Mouse (Mus musculus) limb, embryonic 15.5 days (tissue): Measurements from ENCODE around the gene 1700029P11Rik. TPM values are rescaled to one million over a fixed set of nuclear protein-coding genes. Genes with fewer than 3 reads are reported as not detected.

Experiments used
- ATAC-seq: fragments of 200-750 bp; cut with Nextera tagmentation; 2 replicates; pipeline ENCODE4 v1.8.0; 2017; ENCODE audit warnings: low read depth, moderate TSS enrichment; ENCODE audit not compliant: insufficient number of reproducible peaks, low FRiP score, low TSS enrichment
- H3K27ac ChIP-seq: fragments of 300-500 bp; sonication (generic); 2 replicates; pipeline ENCODE4 v1.5.1; 2015; ENCODE audit warnings: moderate library complexity, mild to moderate bottlenecking, inconsistent platforms
- H3K27me3 ChIP-seq: fragments of 300-500 bp; sonication (generic); 2 replicates; pipeline ENCODE4 v1.6.1; 2015; ENCODE audit warnings: inconsistent platforms
- H3K36me3 ChIP-seq: fragments of 300-500 bp; sonication (generic); 2 replicates; pipeline ENCODE4 v1.6.1; 2015; ENCODE audit warnings: inconsistent platforms
- H3K4me1 ChIP-seq: fragments of 300-500 bp; sonication (generic); 2 replicates; pipeline ENCODE4 v1.6.1; 2015; ENCODE audit warnings: inconsistent platforms
- H3K4me2 ChIP-seq: fragments of 300-500 bp; sonication (generic); 2 replicates; pipeline ENCODE4 v1.6.1; 2015; ENCODE audit warnings: mild to moderate bottlenecking, inconsistent platforms
- H3K4me3 ChIP-seq: fragments of 300-500 bp; sonication (generic); 2 replicates; pipeline ENCODE4 v1.5.1; 2015; ENCODE audit warnings: mild to moderate bottlenecking, inconsistent platforms
- H3K9ac ChIP-seq: fragments of 300-500 bp; sonication (generic); 2 replicates; pipeline ENCODE4 v1.6.1; 2015; ENCODE audit warnings: inconsistent platforms
- H3K9me3 ChIP-seq: fragments of 300-500 bp; sonication (generic); 2 replicates; pipeline ENCODE4 v1.6.1; 2016; ENCODE audit warnings: inconsistent platforms
- WGBS: fragments of 180-500 bp; shearing (Covaris S2); methylation state at CpG from one replicate; pipeline ENCODE4 v1.1.7; 2015; 5-methylcytosine and 5-hydroxymethylcytosine counted together
- polyA plus RNA-seq: library from polyadenylated mRNA; unstranded; fragments of >200 nt; fragmentation: Nextera tagmentation; extraction: Ambion mirVana; gene quantifications from 2 replicates; pipeline ENCODE4 v1.2.1, GENCODE M21; 2015

The 1700029P11Rik gene
- polyA plus RNA-seq, 1 experiment from 2014 or later = not detected

GRCm38 (mm10) chr15:81943176-81943749 is 37.1 kb upstream of the 1700029P11Rik start:
- WGBS = 15% methylated on average over 9 of the region's 9 CpGs

DNA sequence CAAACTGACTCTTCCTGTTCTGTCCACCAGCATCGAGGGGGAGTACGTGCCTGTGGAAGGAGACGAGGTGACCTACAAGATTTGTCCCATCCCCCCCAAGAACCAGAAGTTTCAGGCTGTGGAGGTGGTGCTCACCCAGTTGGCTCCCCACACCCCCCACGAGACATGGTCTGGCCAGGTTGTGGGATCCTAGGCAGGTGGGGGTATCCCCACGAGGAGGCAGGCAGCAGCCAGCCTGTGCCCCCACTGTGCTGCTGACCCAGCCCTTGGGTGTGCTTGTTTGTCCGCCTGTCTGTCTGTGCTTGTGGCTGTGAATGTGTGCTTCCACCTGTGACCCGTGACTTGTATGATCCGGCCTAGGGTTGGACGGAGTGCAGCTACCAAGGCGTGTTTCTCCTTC is 31.3 kb upstream of the 1700029P11Rik start:
- Histone ChIP-seq H3K4me3 (no peak overlapping the region), H3K27ac (no peak overlapping the region), H3K9ac (no peak overlapping the region), H3K4me1 (0 out of 2 replicates have a peak, but pooled peaks cover 7% of the 10 kb centered on the region), H3K27me3 (no peaks in the 10 kb centered on the region), H3K9me3 (no peaks in the 10 kb centered on the region), H3K36me3 (peaks cover 35% of the 10 kb centered on the region), H3K4me2 (no peak overlapping the region)
- WGBS = 84% methylated on average over 10 of the region's 10 CpGs
- ATAC-seq = no peak

More at GRCm38 (mm10) chr15:81943176-81943749, 37.1 kb upstream of the 1700029P11Rik start:
- Histone ChIP-seq H3K4me1 (peaks cover 10% of the 10 kb centered on the region; the same call in 1 of the 2 replicates), H3K9me3 (no peaks in the 10 kb centered on the region), H3K4me2 (no peak overlapping the region), H3K27me3 (no peaks in the 10 kb centered on the region), H3K4me3 (no peak overlapping the region), H3K9ac (no peak overlapping the region), H3K36me3 (0 out of 2 replicates have a peak, but pooled peaks cover 3% of the 10 kb centered on the region), H3K27ac (no peak overlapping the region)
- no peak for ATAC-seq

DNA sequence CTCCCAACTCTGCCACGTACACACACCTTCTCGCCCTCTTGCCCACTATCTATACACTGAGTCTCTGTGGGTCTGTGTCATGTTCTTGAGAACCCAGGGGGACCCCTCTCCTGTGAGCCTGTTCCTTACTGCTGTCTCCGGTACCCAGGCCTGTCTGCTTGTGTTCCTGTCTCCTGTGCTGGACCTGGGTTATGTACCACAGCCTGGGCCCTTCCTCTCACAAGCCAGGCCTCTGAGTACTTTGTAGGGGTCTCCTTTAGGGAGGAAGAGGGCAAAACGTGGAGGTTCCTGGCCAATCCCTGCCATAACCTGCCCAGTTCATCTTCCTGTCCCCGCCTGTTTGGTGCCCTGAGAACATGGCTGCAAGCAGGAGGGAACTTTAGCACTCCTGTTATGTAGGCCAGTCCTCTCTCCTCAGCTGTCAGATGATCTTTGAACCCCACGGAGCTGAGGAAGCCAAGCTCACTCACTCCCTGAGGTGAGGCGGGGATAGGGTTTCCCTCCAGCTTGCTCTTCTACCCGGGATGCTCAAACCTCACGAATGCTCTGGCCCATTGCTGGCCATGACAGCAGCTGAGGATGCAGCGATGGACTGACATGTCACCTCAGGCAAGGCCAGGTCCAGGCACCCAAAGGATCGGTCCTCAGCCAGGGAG is 30.7 kb upstream of the 1700029P11Rik start:
- no peak for ATAC-seq
- no peak overlapping the region for H3K4me3 ChIP-seq
- 69% methylated on average over 11 of the region's 11 CpGs for WGBS

DNA sequence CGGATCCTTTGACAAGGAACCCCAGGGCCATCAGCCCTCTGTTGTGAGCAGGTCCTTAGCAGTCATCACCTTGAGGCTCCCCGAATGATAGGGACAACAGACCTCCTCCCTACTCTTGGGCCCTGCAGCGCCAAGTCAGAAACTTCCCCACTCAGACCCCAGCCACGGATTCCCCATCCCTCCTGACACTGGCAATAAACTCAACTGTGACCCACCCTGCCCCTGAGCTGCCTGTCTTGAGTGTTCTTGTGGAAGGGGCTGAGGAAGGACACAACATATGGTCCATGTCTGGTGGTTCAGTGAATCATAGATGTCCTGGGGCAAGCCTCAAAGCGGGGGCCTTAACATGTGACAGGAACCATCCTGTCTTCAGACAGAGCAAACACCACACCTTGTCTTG is 29.6 kb upstream of the 1700029P11Rik start:
- 82% methylated on average over 5 of the region's 5 CpGs for WGBS
- no peak overlapping the region for H3K27ac ChIP-seq
- H3K9ac ChIP-seq = no peak overlapping the region
- no peaks in the 10 kb centered on the region for H3K9me3 ChIP-seq
- ATAC-seq = no peak
- no peak overlapping the region for H3K4me3 ChIP-seq
- H3K36me3 ChIP-seq = peaks cover 48% of the 10 kb centered on the region
- H3K27me3 ChIP-seq = no peaks in the 10 kb centered on the region
- H3K4me2 ChIP-seq = no peak overlapping the region
- 0 out of 2 replicates have a peak, but pooled peaks cover 5% of the 10 kb centered on the region for H3K4me1 ChIP-seq

More for the DNA sequence above, 30.7 kb upstream of the 1700029P11Rik start:
- Histone ChIP-seq H3K27ac (no peak overlapping the region), H3K9me3 (no peaks in the 10 kb centered on the region), H3K27me3 (no peaks in the 10 kb centered on the region), H3K4me1 (0 out of 2 replicates have a peak, but pooled peaks cover 7% of the 10 kb centered on the region), H3K36me3 (peaks cover 40% of the 10 kb centered on the region), H3K4me2 (no peak overlapping the region), H3K9ac (no peak overlapping the region)

DNA sequence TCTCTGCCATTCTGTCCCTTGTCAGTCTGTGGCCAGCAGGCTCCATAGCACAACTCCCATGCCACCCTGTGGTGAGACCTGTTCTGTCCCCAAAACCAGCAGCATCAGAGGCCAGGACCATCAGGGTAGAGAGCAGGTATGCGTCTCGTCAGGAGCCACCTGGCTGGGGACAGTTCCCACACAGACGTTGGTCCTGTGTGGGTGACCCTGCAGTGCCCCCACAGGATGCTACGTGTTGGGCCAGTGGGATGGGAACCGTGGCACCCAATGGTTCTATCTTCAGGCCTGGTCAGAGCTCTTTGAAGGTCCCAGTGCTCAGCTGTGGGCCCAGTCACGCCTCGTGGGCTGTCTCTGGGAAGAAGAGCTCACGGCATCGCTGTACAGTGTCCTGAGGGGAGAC is 29.2 kb upstream of the 1700029P11Rik start:
- 0 out of 2 replicates have a peak, but pooled peaks cover under 1% of the 10 kb centered on the region for H3K4me1 ChIP-seq
- no peak overlapping the region for H3K27ac ChIP-seq
- no peaks in the 10 kb centered on the region for H3K27me3 ChIP-seq
- WGBS = 83% methylated on average over 9 of the region's 9 CpGs
- no peaks in the 10 kb centered on the region for H3K9me3 ChIP-seq
- no peak overlapping the region for H3K9ac ChIP-seq
- no peak overlapping the region for H3K4me2 ChIP-seq
- ATAC-seq = no peak
- peaks cover 48% of the 10 kb centered on the region for H3K36me3 ChIP-seq
- no peak overlapping the region for H3K4me3 ChIP-seq

- Histone ChIP-seq H3K9me3 (no peaks in the 10 kb centered on the region), H3K27ac (no peak overlapping the region), H3K9ac (no peak overlapping the region), H3K4me1 (no peaks in the 10 kb centered on the region), H3K4me3 (no peak overlapping the region), H3K27me3 (no peaks in the 10 kb centered on the region), H3K36me3 (peaks cover 45% of the 10 kb centered on the region), H3K4me2 (no peak overlapping the region)
- ATAC-seq = no peak
- WGBS = 78% methylated on average over 4 of the region's 4 CpGs
Observed at GRCm38 (mm10) chr15:81952310-81952709, 28.0 kb upstream of the 1700029P11Rik start.

GRCm38 (mm10) chr15:81954151-81954583 is 26.2 kb upstream of the 1700029P11Rik start:
- H3K4me1 ChIP-seq = no peaks in the 10 kb centered on the region
- H3K9ac ChIP-seq = no peak overlapping the region
- H3K27me3 ChIP-seq = no peaks in the 10 kb centered on the region
- H3K4me2 ChIP-seq = no peak overlapping the region
- peaks cover 44% of the 10 kb centered on the region for H3K36me3 ChIP-seq
- H3K27ac ChIP-seq = no peak overlapping the region
- no peaks in the 10 kb centered on the region for H3K9me3 ChIP-seq
- WGBS = 95% methylated on average over 9 of the region's 9 CpGs
- H3K4me3 ChIP-seq = no peak overlapping the region
- no peak for ATAC-seq

DNA sequence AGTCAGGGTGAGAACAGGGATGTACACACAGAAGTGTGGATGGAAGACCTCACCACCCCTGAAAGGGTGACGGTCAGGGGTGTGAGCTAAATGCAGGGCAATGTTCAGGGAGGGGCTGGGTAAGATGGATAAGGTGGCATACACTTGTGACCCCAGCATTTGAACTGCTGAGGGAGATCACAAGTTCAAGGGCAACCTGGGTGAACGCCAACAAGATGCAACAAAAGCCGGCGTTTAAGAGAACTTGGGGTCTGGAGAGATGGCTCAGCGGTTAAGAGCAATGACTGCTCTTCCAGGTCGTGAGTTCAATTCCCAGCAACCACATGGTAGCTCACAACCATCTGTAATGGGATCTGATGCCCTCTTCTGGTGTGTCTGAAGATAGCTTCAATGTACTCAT is 25.6 kb upstream of the 1700029P11Rik start:
- no peak overlapping the region for H3K27ac ChIP-seq
- 92% methylated on average over 6 of the region's 6 CpGs for WGBS
- no peak for ATAC-seq
- no peaks in the 10 kb centered on the region for H3K9me3 ChIP-seq
- no peak overlapping the region for H3K9ac ChIP-seq
- H3K4me1 ChIP-seq = peaks cover 2% of the 10 kb centered on the region; the same call in 1 of the 2 replicates
- no peaks in the 10 kb centered on the region for H3K27me3 ChIP-seq
- peaks cover 42% of the 10 kb centered on the region for H3K36me3 ChIP-seq
- no peak overlapping the region for H3K4me2 ChIP-seq
- H3K4me3 ChIP-seq = no peak overlapping the region

- H3K9ac ChIP-seq = no peak overlapping the region
- H3K27me3 ChIP-seq = no peaks in the 10 kb centered on the region
- no peak for ATAC-seq
- 89% methylated on average over 15 of the region's 15 CpGs for WGBS
- peaks cover 8% of the 10 kb centered on the region for H3K4me1 ChIP-seq
- no peaks in the 10 kb centered on the region for H3K9me3 ChIP-seq
- H3K4me2 ChIP-seq = no peak overlapping the region
- no peak overlapping the region for H3K4me3 ChIP-seq
- peaks cover 38% of the 10 kb centered on the region for H3K36me3 ChIP-seq
- H3K27ac ChIP-seq = no peak overlapping the region
Observed at GRCm38 (mm10) chr15:81955414-81955813, 24.9 kb upstream of the 1700029P11Rik start.

GRCm38 (mm10) chr15:81956457-81956856 is 23.9 kb upstream of the 1700029P11Rik start:
- Histone ChIP-seq H3K27ac (no peak overlapping the region), H3K4me3 (no peak overlapping the region), H3K4me1 (peaks cover 9% of the 10 kb centered on the region), H3K36me3 (peaks cover 29% of the 10 kb centered on the region), H3K27me3 (no peaks in the 10 kb centered on the region), H3K9me3 (no peaks in the 10 kb centered on the region), H3K9ac (no peak overlapping the region), H3K4me2 (no peak overlapping the region)
- WGBS = 54% methylated on average over 8 of the region's 8 CpGs
- no peak for ATAC-seq

- Histone ChIP-seq H3K4me1 (peaks cover 9% of the 10 kb centered on the region), H3K36me3 (peaks cover 19% of the 10 kb centered on the region), H3K4me3 (no peak overlapping the region), H3K9ac (no peak overlapping the region), H3K27me3 (no peaks in the 10 kb centered on the region), H3K9me3 (no peaks in the 10 kb centered on the region), H3K27ac (no peak overlapping the region), H3K4me2 (no peak overlapping the region)
- 88% methylated on average over 11 of the region's 11 CpGs for WGBS
- no peak for ATAC-seq
Observed at GRCm38 (mm10) chr15:81957598-81957997, 22.7 kb upstream of the 1700029P11Rik start.

- peaks cover 15% of the 10 kb centered on the region for H3K36me3 ChIP-seq
- no peak overlapping the region for H3K9ac ChIP-seq
- H3K27me3 ChIP-seq = no peaks in the 10 kb centered on the region
- peaks cover 9% of the 10 kb centered on the region for H3K4me1 ChIP-seq
- H3K9me3 ChIP-seq = no peaks in the 10 kb centered on the region
- H3K4me2 ChIP-seq = no peak overlapping the region
- no peak for ATAC-seq
- no peak overlapping the region for H3K27ac ChIP-seq
- H3K4me3 ChIP-seq = no peak overlapping the region
- WGBS = 83% methylated on average over 3 of the region's 3 CpGs
Observed at GRCm38 (mm10) chr15:81958906-81959305, 21.4 kb upstream of the 1700029P11Rik start.
